Mouse (Mus musculus): ENCODE measurements around the gene Npas2. TPM values are rescaled to one million over a fixed set of nuclear protein-coding genes. Genes with fewer than 3 reads are reported as not detected.

The Npas2 gene
- polyA plus RNA-seq, 1 experiment: 0.91 TPM

DNA sequence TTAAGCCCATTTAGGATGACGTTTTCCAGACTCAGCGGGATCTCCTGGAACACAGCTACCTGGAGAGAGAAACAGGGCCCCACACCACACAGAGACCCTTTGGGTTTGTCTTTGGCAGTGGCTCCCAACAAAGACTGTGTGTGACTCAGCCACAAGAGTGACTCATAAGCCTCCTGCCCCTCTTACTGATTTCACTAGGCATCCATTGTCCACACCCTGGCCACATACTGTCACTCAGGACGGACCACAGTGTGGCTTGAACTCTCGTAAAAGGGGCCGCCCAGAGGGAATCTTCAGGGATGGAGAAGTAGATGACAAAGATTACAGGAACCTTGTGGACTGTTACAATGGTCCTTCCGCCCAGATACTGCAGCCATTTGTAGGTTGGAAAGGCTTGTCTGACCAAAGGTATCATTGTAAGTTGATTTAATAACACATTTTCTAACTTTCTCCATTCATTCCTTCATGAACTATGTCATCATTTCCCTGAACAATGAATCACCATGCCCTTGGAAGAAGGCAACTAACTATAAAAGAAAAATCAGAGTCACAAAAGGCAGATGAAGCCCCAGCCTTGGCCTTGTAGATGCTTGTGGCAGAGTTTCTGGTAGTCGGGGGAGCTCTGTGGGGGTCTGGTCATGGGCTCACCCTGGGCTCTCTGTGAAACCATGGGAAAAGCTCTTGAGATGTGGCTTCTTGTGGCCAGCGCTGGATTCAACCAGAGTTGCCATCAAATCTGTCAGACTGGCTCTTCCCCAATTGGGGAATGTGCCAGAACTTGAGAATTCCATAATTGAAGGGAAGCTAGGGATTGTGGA lies 63.2 kb downstream of the Npas2 start:
- TF ChIP-seq POLR2A (IDR thresholded peaks at IDR 0.05; ENCODE audit: low read depth, low read length) (no peak), CTCF (IDR thresholded peaks at IDR 0.05; ENCODE audit: extremely low read depth, insufficient read depth, insufficient read length, insufficient replicate concordance) (no peak)
- H3K27me3 ChIP-seq (ENCODE audit: control insufficient read depth, insufficient read depth, low read length): no peaks in the 10 kb centered on the region
- WGBS: 89% methylated on average over 8 of the region's 8 CpGs
- no peak overlapping the region for H3K4me3 ChIP-seq (ENCODE audit: extremely low read depth, insufficient read depth, insufficient read length)
- no peaks in the 10 kb centered on the region for H3K4me1 ChIP-seq (ENCODE audit: control insufficient read depth, insufficient read depth, insufficient read length)
- DNase-seq (ENCODE audit: low read depth in 1 of 2, low spot score in 2 of 2): no peak
- H3K27ac ChIP-seq (ENCODE audit: insufficient read depth, low read length): no peak overlapping the region
- no peaks in the 10 kb centered on the region for H3K36me3 ChIP-seq (ENCODE audit: control insufficient read depth, insufficient read depth, low read length)

DNA sequence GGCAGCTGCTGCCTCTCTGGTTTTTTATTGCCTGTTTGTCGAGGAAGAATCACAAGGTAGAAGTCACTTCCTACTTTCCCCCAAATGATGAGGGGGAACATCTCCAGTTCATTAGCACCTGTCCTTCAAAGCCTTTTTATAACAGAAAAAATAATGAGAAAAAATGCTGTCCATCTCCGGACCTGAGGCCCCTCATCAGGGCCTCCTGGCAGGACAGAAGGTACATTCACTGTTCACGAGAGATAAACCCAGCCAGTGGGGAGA lies 63.7 kb downstream of the Npas2 start:
- Histone ChIP-seq H3K36me3 (ENCODE audit: control insufficient read depth, insufficient read depth, low read length) (no peaks in the 10 kb centered on the region), H3K27me3 (ENCODE audit: control insufficient read depth, insufficient read depth, low read length) (no peaks in the 10 kb centered on the region), H3K4me3 (ENCODE audit: extremely low read depth, insufficient read depth, insufficient read length) (no peak overlapping the region), H3K27ac (ENCODE audit: insufficient read depth, low read length) (no peak overlapping the region), H3K4me1 (ENCODE audit: control insufficient read depth, insufficient read depth, insufficient read length) (no peaks in the 10 kb centered on the region)
- 86% methylated on average over 3 of the region's 3 CpGs for WGBS
- TF ChIP-seq POLR2A (IDR thresholded peaks at IDR 0.05; ENCODE audit: low read depth, low read length): no peak
- no peak for TF ChIP-seq CTCF (IDR thresholded peaks at IDR 0.05; ENCODE audit: extremely low read depth, insufficient read depth, insufficient read length, insufficient replicate concordance)
- DNase-seq (ENCODE audit: low read depth in 1 of 2, low spot score in 2 of 2): no peak

GRCm38 (mm10) chr1:39259668-39260067 lies 66.1 kb downstream of the Npas2 start:
- 72% methylated on average over 3 of the region's 3 CpGs for WGBS
- no peaks in the 10 kb centered on the region for H3K4me1 ChIP-seq (ENCODE audit: control insufficient read depth, insufficient read depth, insufficient read length)
- H3K4me3 ChIP-seq (ENCODE audit: extremely low read depth, insufficient read depth, insufficient read length): no peak overlapping the region
- no peaks in the 10 kb centered on the region for H3K27me3 ChIP-seq (ENCODE audit: control insufficient read depth, insufficient read depth, low read length)
- no peak for DNase-seq (ENCODE audit: low read depth in 1 of 2, low spot score in 2 of 2)
- TF ChIP-seq CTCF (IDR thresholded peaks at IDR 0.05; ENCODE audit: extremely low read depth, insufficient read depth, insufficient read length, insufficient replicate concordance) (no peak), POLR2A (IDR thresholded peaks at IDR 0.05; ENCODE audit: low read depth, low read length) (no peak)
- no peak overlapping the region for H3K27ac ChIP-seq (ENCODE audit: insufficient read depth, low read length)
- H3K36me3 ChIP-seq (ENCODE audit: control insufficient read depth, insufficient read depth, low read length): no peaks in the 10 kb centered on the region

- H3K4me3 ChIP-seq (ENCODE audit: extremely low read depth, insufficient read depth, insufficient read length): no peak overlapping the region
- 58% methylated on average over 8 of the region's 8 CpGs for WGBS
- H3K27ac ChIP-seq (ENCODE audit: insufficient read depth, low read length): no peak overlapping the region
- no peaks in the 10 kb centered on the region for H3K4me1 ChIP-seq (ENCODE audit: control insufficient read depth, insufficient read depth, insufficient read length)
- no peaks in the 10 kb centered on the region for H3K36me3 ChIP-seq (ENCODE audit: control insufficient read depth, insufficient read depth, low read length)
- H3K27me3 ChIP-seq (ENCODE audit: control insufficient read depth, insufficient read depth, low read length): no peaks in the 10 kb centered on the region
- no peak for DNase-seq (ENCODE audit: low read depth in 1 of 2, low spot score in 2 of 2)
- TF ChIP-seq CTCF (IDR thresholded peaks at IDR 0.05; ENCODE audit: extremely low read depth, insufficient read depth, insufficient read length, insufficient replicate concordance) (no peak), POLR2A (IDR thresholded peaks at IDR 0.05; ENCODE audit: low read depth, low read length) (no peak)
These were observed 66.8 kb downstream of the Npas2 start for GRCm38 (mm10) chr1:39260183-39260978.

DNA sequence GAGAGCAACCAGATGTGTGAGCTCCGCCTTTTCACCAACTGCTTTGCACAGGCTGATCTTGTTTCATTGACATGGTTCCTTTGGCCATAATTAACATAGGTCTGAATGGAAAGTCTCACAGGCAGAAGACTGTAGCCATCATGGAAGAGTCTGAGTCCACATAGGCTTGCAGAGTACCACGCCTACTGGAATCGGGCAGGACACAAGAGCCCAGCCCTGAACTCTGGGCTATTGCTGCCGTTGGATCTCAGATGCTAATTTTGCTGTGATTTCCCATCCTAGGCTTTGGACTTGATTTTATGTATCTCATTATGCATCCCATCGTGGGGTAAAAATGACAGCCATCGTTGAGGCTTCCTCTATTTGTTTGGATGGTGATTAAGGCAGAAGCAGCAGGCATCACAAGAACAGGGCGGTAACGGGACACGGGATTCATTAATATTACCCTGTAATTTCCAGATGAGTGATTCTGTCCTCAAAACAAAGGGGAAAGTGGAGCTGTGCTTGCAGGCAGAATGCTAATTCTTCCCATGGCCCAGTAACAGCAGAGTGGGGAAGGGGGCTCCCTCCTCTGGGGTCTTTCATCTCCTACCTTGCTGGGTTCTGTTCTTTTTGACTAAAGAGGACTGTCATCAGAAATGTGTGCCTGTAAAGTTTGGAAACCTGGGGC lies 73.4 kb downstream of the Npas2 start:
- H3K4me1 ChIP-seq (ENCODE audit: control insufficient read depth, insufficient read depth, insufficient read length): no peaks in the 10 kb centered on the region
- WGBS: 89% methylated on average over 9 of the region's 9 CpGs
- no peak overlapping the region for H3K4me3 ChIP-seq (ENCODE audit: extremely low read depth, insufficient read depth, insufficient read length)
- no peaks in the 10 kb centered on the region for H3K36me3 ChIP-seq (ENCODE audit: control insufficient read depth, insufficient read depth, low read length)
- TF ChIP-seq CTCF (IDR thresholded peaks at IDR 0.05; ENCODE audit: extremely low read depth, insufficient read depth, insufficient read length, insufficient replicate concordance): no peak
- no peak for TF ChIP-seq POLR2A (IDR thresholded peaks at IDR 0.05; ENCODE audit: low read depth, low read length)
- H3K27me3 ChIP-seq (ENCODE audit: control insufficient read depth, insufficient read depth, low read length): no peaks in the 10 kb centered on the region
- H3K27ac ChIP-seq (ENCODE audit: insufficient read depth, low read length): no peak overlapping the region
- no peak for DNase-seq (ENCODE audit: low read depth in 1 of 2, low spot score in 2 of 2)

- TF ChIP-seq CTCF (IDR thresholded peaks at IDR 0.05; ENCODE audit: extremely low read depth, insufficient read depth, insufficient read length, insufficient replicate concordance): no peak
- TF ChIP-seq POLR2A (IDR thresholded peaks at IDR 0.05; ENCODE audit: low read depth, low read length): no peak
- Histone ChIP-seq H3K27ac (ENCODE audit: insufficient read depth, low read length) (no peak overlapping the region), H3K27me3 (ENCODE audit: control insufficient read depth, insufficient read depth, low read length) (no peaks in the 10 kb centered on the region), H3K4me3 (ENCODE audit: extremely low read depth, insufficient read depth, insufficient read length) (no peak overlapping the region), H3K36me3 (ENCODE audit: control insufficient read depth, insufficient read depth, low read length) (no peaks in the 10 kb centered on the region), H3K4me1 (ENCODE audit: control insufficient read depth, insufficient read depth, insufficient read length) (no peaks in the 10 kb centered on the region)
- no peak for DNase-seq (ENCODE audit: low read depth in 1 of 2, low spot score in 2 of 2)
- 67% methylated on average over 6 of the region's 6 CpGs for WGBS
These were observed 79.4 kb downstream of the Npas2 start for GRCm38 (mm10) chr1:39272976-39273375.

Measured in spleen, adult 2 months (tissue).